Mouse (Mus musculus): Measurements from ENCODE around the gene Cx3cr1.

The Cx3cr1 gene

DNA sequence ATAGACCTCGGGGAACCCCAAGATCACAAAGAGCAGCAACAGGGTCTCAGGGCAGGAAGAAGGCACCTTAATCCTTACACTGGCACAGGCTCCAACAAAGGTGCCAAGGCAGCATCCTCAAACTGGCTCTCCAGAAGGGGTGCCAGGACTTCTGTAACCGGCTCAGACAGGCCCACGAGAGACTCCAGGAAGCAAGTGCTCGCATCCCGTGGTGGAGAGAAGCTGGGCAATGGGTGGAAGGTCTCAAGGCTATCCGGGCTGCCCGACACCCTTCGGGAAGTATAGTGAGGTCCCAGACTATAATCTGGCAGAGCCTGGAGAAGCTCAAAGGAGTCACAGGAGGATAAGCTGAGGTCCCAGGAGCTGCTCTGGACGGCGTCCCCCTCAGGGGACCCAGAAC lies 97.5 kb downstream of the Cx3cr1 start:
- Histone ChIP-seq H3K27me3 (ENCODE audit: insufficient read depth, low read length) (no peaks in the 10 kb centered on the region), H3K9me3 (ENCODE audit: low read length) (no peaks in the 10 kb centered on the region), H3K36me3 (ENCODE audit: insufficient read depth, low read length) (peaks cover 62% of the 10 kb centered on the region), H3K4me3 (replicated peaks; ENCODE audit: low read length) (peak overlapping the region; percentile 50; the same call in 1 of the 2 replicates), H3K4me1 (replicated peaks; ENCODE audit: low read depth, low read length) (peaks cover 86% of the 10 kb centered on the region)
- TF ChIP-seq POU5F1 (IDR thresholded peaks at IDR 0.05; ENCODE audit: borderline replicate concordance, low read length): no peak
- no peak for TF ChIP-seq CTCF (conservative IDR thresholded peaks at IDR 0.05; ENCODE audit: low read length)
- TF ChIP-seq NANOG (IDR thresholded peaks at IDR 0.05; ENCODE audit: borderline replicate concordance, low read length): no peak

DNA sequence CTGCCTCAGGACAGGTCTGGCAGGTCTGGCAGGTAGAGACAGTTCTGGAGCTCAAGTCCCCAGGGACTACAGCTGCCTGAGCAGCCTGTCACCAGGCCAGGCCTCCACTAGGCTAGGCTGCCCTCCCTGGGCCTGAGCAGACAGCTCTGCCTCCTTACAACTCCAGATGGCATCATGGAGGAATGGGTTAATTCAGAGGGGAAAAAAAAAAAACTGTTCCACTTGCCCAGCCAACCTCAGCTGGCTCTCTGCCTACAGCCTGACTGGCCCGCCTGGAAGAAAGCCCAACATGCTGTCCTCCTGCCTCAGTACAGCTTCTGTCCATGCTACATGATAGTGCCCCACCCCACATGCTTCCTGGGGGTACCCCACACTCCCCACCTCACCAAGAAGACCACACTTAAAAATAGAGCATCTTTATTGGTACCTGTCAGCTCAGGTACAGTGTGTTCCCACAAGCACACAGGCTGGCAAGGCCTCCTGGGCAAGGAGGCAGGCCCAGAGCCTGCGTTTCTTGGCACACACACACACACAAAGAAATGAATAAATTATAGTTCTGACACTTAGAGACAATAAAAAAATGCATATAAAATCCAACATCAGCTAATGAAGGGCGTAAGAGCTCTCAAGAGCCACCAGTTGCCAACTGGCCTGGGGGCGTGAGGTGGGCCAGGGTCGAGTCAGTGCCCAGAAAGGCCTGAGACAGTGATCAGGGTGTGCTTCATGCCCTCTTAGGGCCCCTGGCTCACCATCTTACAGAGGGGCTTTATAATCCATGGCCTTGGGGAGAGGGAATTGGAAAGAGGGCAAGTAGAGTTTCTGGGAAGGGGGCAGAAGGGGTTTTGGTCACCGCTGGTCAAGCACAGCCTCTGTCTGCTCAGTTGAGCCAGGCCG lies 98.7 kb downstream of the Cx3cr1 start:
- TF ChIP-seq NANOG (IDR thresholded peaks at IDR 0.05; ENCODE audit: borderline replicate concordance, low read length): no peak
- no peak for TF ChIP-seq POU5F1 (IDR thresholded peaks at IDR 0.05; ENCODE audit: borderline replicate concordance, low read length)
- TF ChIP-seq CTCF (conservative IDR thresholded peaks at IDR 0.05; ENCODE audit: low read length): no peak
- Histone ChIP-seq H3K36me3 (ENCODE audit: insufficient read depth, low read length) (peaks cover 52% of the 10 kb centered on the region), H3K9me3 (ENCODE audit: low read length) (no peaks in the 10 kb centered on the region), H3K27me3 (ENCODE audit: insufficient read depth, low read length) (no peaks in the 10 kb centered on the region), H3K4me3 (replicated peaks; ENCODE audit: low read length) (peak overlapping the region; percentile 50), H3K4me1 (replicated peaks; ENCODE audit: low read depth, low read length) (peaks cover 86% of the 10 kb centered on the region)

DNA sequence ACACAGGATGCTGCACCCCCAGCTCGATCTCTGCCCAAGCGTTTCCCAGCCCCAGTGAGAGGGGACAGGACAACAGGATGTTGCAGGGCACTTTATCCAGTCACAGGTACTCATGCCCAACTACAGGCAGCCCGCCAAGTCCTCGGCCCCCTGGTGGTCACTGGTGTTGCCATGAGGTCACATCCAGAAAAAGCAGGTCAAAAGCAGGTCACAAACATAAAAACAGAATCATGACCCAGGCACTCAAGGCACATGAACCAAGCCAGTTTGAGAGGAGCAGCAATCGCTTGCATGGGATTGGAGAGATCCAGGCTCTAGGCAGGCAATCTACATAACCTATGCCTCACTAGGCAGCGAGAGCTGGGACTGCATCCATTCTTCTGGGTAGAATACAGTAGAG lies 99.5 kb downstream of the Cx3cr1 start:
- TF ChIP-seq CTCF (conservative IDR thresholded peaks at IDR 0.05; ENCODE audit: low read length) (peak; percentile 57), NANOG (IDR thresholded peaks at IDR 0.05; ENCODE audit: borderline replicate concordance, low read length) (no peak)
- Histone ChIP-seq H3K27me3 (ENCODE audit: insufficient read depth, low read length) (no peaks in the 10 kb centered on the region), H3K4me1 (replicated peaks; ENCODE audit: low read depth, low read length) (peaks cover 87% of the 10 kb centered on the region), H3K4me3 (replicated peaks; ENCODE audit: low read length) (no peak overlapping the region), H3K9me3 (ENCODE audit: low read length) (no peaks in the 10 kb centered on the region), H3K36me3 (ENCODE audit: insufficient read depth, low read length) (peaks cover 47% of the 10 kb centered on the region)

DNA sequence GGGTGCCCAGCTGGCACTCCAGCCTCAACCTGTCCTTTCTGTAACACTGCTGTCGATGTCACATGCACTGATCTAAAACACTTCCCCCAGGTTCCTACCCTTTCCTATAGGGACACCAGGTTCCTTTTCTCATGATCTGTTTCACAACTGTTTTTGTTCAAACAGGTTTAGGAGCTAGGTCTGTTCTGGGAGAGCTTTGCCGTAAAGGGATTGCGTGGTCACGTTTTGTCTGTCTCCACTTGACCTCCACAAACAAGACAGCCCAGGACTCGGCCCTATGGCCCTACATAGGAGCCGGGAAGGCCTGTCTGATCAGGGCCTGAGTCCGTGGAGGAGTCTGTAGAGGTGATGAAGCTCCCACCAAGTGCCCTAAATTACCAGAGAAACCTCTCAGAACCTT lies 99.9 kb downstream of the Cx3cr1 start:
- H3K9me3 ChIP-seq (ENCODE audit: low read length): no peaks in the 10 kb centered on the region
- no peak overlapping the region for H3K4me3 ChIP-seq (replicated peaks; ENCODE audit: low read length)
- H3K4me1 ChIP-seq (replicated peaks; ENCODE audit: low read depth, low read length): peaks cover 83% of the 10 kb centered on the region
- H3K36me3 ChIP-seq (ENCODE audit: insufficient read depth, low read length): peaks cover 43% of the 10 kb centered on the region
- H3K27me3 ChIP-seq (ENCODE audit: insufficient read depth, low read length): no peaks in the 10 kb centered on the region
- no peak for TF ChIP-seq POU5F1 (IDR thresholded peaks at IDR 0.05; ENCODE audit: borderline replicate concordance, low read length)
- no peak for TF ChIP-seq CTCF (conservative IDR thresholded peaks at IDR 0.05; ENCODE audit: low read length)
- TF ChIP-seq NANOG (IDR thresholded peaks at IDR 0.05; ENCODE audit: borderline replicate concordance, low read length): no peak

DNA sequence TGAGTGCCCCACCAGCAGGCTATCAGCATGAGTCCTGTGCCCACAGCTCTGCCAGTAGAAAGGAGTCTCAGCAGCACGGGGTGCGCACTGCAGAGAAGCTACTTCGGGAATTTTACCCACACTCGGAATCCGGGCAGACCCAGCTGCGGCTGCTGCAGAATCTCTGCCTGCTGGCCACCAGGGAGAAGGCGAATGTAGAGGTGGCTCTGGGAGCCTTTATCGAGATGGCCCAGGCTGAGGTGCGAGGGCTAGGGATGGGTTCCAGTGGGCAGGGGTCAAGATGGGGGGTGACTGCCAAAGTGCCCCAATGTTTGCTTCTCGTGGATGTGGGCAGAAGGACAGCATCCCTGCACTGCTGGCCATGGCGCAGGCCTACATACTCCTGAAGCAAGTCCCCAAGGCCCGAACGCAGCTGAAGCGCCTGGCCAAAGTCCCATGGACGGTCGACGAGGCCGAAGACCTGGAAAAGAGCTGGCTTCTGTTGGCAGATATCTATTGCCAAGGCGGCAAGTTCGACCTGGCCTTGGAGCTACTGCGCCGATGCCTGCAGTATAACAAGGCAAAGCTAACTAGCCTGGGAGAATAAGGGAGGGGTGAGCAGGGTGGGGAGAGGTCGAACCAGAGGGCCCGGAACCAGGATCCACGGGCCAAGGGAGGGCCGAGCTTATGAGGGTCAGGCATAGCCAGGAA lies 103.3 kb downstream of the Cx3cr1 start:
- peaks cover 82% of the 10 kb centered on the region for H3K4me1 ChIP-seq (replicated peaks; ENCODE audit: low read depth, low read length)
- no peak for TF ChIP-seq CTCF (conservative IDR thresholded peaks at IDR 0.05; ENCODE audit: low read length)
- no peak for TF ChIP-seq POU5F1 (IDR thresholded peaks at IDR 0.05; ENCODE audit: borderline replicate concordance, low read length)
- TF ChIP-seq NANOG (IDR thresholded peaks at IDR 0.05; ENCODE audit: borderline replicate concordance, low read length): no peak
- H3K36me3 ChIP-seq (ENCODE audit: insufficient read depth, low read length): peaks cover 17% of the 10 kb centered on the region
- no peaks in the 10 kb centered on the region for H3K9me3 ChIP-seq (ENCODE audit: low read length)
- no peak overlapping the region for H3K4me3 ChIP-seq (replicated peaks; ENCODE audit: low read length)
- H3K27me3 ChIP-seq (ENCODE audit: insufficient read depth, low read length): peaks cover 9% of the 10 kb centered on the region; the same call in 1 of the 2 replicates

DNA sequence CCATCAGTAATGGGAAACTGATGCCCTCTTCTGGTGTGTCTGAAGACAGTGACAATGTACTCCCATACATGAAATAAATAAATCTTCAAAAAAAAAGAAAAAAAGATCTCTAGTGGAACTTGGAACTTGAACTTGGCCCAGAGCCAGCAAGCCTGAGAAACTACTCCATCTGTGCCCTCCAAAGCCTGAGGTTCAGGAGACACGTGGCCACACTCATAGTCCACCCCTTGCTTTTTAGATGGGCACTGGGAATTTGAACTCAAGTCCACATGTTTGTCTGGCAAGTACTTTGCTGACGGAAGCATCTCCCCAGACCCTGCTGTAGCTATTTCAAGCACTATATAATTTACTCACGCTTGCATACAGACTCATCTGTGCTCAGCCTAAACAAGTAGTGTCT lies 104.5 kb downstream of the Cx3cr1 start:
- TF ChIP-seq NANOG (IDR thresholded peaks at IDR 0.05; ENCODE audit: borderline replicate concordance, low read length) (no peak), POU5F1 (IDR thresholded peaks at IDR 0.05; ENCODE audit: borderline replicate concordance, low read length) (no peak), CTCF (conservative IDR thresholded peaks at IDR 0.05; ENCODE audit: low read length) (no peak)
- peaks cover 82% of the 10 kb centered on the region for H3K4me1 ChIP-seq (replicated peaks; ENCODE audit: low read depth, low read length)

DNA sequence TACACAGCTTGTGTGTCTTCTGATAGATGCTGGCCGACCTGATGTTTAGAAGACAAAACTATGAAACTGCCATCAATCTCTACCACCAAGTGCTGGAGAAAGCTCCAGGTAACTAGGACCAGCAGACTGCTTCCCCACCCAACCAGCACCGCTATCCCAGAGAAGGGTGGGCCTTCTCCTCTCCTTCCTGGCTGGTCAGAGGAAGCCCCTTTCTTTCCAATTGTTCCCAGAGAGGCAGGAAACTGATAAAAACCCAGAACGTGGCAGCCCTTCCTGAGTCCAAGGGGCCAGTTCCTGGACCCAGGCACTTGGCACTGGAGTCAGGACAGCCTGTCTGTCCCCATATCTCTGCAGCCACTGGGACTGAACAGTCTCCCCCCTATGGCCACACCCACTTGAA lies 105.5 kb downstream of the Cx3cr1 start:
- Histone ChIP-seq H3K27me3 (ENCODE audit: insufficient read depth, low read length) (peaks cover 12% of the 10 kb centered on the region; the same call in 1 of the 2 replicates), H3K36me3 (ENCODE audit: insufficient read depth, low read length) (no peaks in the 10 kb centered on the region), H3K4me3 (replicated peaks; ENCODE audit: low read length) (no peak overlapping the region), H3K9me3 (ENCODE audit: low read length) (no peaks in the 10 kb centered on the region), H3K4me1 (replicated peaks; ENCODE audit: low read depth, low read length) (peaks cover 78% of the 10 kb centered on the region)
- TF ChIP-seq CTCF (conservative IDR thresholded peaks at IDR 0.05; ENCODE audit: low read length): no peak

More for the DNA sequence above, 104.5 kb downstream of the Cx3cr1 start:
- peaks cover 5% of the 10 kb centered on the region; the same call in 1 of the 2 replicates for H3K36me3 ChIP-seq (ENCODE audit: insufficient read depth, low read length)
- no peaks in the 10 kb centered on the region for H3K9me3 ChIP-seq (ENCODE audit: low read length)
- H3K4me3 ChIP-seq (replicated peaks; ENCODE audit: low read length): no peak overlapping the region
- H3K27me3 ChIP-seq (ENCODE audit: insufficient read depth, low read length): peaks cover 12% of the 10 kb centered on the region; the same call in 1 of the 2 replicates

DNA sequence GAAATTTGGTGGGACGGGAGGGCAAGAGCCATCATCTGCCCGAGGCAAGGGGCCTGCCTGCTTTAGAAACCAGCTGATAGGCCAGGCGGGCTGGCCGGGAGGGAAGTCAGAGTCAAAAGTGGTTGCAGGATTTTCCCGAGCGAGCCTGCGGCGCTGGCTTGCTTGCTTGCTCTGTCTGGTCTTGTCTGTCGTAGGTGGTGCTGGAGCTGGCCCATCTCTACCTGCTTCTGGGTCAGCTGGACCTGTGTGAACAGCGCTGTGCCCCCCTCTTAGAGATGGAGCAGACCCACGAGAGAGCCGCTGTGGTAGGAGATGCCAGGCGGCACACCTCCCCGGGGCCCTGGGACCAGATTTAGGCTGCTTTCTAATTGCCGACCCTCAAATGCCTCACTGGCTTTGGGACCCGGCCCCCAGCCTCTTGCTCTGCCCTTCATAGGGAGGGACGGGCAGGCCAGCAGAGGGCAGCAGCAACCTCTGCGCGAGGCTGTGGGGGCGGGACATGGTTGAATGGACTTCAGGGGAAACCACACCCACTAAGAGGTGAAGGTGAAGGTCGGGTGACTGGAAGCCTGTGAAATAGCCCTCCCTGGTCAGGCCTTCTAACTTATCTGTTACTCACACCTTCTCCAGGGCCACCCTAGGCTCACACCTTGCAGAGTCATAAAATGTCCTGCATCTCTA lies 106.6 kb downstream of the Cx3cr1 start:
- H3K27me3 ChIP-seq (ENCODE audit: insufficient read depth, low read length): peaks cover 12% of the 10 kb centered on the region; the same call in 1 of the 2 replicates
- H3K4me1 ChIP-seq (replicated peaks; ENCODE audit: low read depth, low read length): peaks cover 87% of the 10 kb centered on the region
- H3K9me3 ChIP-seq (ENCODE audit: low read length): no peaks in the 10 kb centered on the region
- TF ChIP-seq POU5F1 (IDR thresholded peaks at IDR 0.05; ENCODE audit: borderline replicate concordance, low read length) (no peak), NANOG (IDR thresholded peaks at IDR 0.05; ENCODE audit: borderline replicate concordance, low read length) (no peak), CTCF (conservative IDR thresholded peaks at IDR 0.05; ENCODE audit: low read length) (peak; percentile 71)
- H3K36me3 ChIP-seq (ENCODE audit: insufficient read depth, low read length): no peaks in the 10 kb centered on the region
- H3K4me3 ChIP-seq (replicated peaks; ENCODE audit: low read length): peak overlapping the region; percentile 71
